Mouse (Mus musculus) C2C12 (cell line): ENCODE data around the gene Hectd1.

ENCODE experiments used
- CTCF ChIP-seq: IDR thresholded peaks from one replicate; pipeline ENCODE4 v1.5.1; 2011; ENCODE audit not compliant: control insufficient read depth, insufficient read depth, insufficient read length
- FOSL1 ChIP-seq: IDR thresholded peaks from one replicate; pipeline ENCODE4 v1.8.0; 2011; ENCODE audit warnings: mild to moderate bottlenecking, low read length; ENCODE audit not compliant: poor library complexity, insufficient read depth, severe bottlenecking
- MAX ChIP-seq: IDR thresholded peaks from one replicate; pipeline ENCODE4 v1.6.1; 2011; ENCODE audit warnings: mild to moderate bottlenecking, control low read depth
- MYOG ChIP-seq: IDR thresholded peaks from one replicate; pipeline ENCODE4 v1.6.1; 2011; ENCODE audit not compliant: control insufficient read depth, insufficient read length; ENCODE audit errors: extremely low read depth
- USF1 ChIP-seq: IDR thresholded peaks from one replicate; pipeline ENCODE4 v1.6.1; 2011; ENCODE audit warnings: low read depth, mild to moderate bottlenecking, control low read depth, moderate library complexity

GRCm38 (mm10) chr12:51828716-51829289 is 533 bp downstream of the Hectd1 start:
- no peak for TF ChIP-seq CTCF
- no peak for TF ChIP-seq MAX
- no peak for TF ChIP-seq FOSL1
- TF ChIP-seq USF1 = no peak
- TF ChIP-seq MYOG = no peak
